Mouse (Mus musculus) cerebellum, adult 9-10 months (tissue): ENCODE data around the gene Arhgdib.
"Not testable (repeated sequence)": the region's sequence is repeated elsewhere in the genome, so short reads cannot be mapped to it uniquely, and the experiment has no call there.

Experiments
- DNase-seq: peaks from one replicate; pipeline ENCODE4 v3.0.0; 2022

The Arhgdib gene

DNA sequence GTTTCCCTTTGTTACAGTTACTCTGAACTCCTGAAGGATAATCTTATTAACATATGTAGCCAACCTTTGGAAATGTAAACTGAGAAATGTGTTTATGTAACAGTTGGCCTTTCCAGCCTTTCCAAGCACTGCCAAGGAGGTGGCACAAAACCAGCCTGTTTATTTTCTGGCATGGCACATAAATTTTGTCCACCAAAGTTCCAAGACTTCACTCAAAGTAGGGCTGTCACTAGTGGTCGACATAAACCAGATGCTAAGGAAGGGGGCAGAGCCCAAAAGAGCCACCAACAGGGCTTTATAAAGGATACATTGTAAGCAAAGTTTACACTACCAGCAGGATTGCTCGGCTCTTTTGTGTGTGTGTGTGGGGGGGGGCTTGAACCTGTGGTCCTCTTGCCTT is 23.8 kb downstream of the Arhgdib start:
- no peak for DNase-seq

DNA sequence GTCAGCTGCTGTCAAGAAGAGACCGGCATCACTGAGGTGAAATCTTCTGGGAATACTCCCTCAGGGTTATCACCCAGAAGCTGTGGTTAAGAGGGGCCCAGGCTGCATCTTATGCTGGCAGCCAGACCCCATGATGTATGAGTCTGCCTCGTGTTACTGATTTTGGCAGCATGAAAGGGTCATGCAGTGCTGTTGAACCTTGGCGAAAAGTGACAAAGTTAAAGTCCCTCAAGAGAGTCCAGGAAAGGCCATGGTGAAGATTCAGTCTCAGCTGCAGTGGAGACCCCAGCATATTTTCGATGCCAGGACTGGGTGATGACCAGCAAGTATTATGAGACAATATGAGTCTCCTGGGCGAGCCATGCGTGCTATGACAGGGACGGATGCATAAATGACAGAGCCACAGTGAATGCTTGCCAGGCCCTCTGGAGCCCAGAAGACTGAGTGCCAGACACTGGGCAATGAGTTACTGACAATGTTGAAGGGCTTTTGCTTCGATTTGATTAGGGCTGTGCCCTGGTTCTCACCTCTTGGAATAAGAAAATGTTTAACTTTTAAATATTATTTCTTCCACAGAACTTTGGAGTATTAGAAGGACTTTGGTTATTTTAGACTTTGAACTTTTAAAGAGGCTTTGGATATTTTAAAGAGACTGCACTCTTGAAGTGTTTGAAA is 25.8 kb downstream of the Arhgdib start:
- DNase-seq = no peak

DNA sequence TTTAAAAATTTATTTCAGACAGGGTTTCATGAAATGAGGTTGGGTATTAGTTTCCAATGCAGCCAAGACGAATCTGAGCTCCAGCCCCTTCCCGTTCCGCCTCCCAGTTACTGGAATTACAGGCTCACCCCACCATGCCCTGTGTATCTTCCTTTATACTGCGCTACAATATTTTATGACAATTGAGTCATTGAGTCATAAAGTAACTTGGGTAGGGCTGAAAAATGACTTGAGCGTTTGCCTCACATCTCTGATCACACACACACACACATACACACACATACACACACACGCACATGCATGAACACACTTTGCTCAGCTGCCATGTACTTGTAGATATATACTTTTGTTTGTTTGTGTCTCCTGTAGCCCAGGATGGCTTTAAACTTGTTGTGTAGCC is 27.5 kb downstream of the Arhgdib start:
- no peak for DNase-seq

DNA sequence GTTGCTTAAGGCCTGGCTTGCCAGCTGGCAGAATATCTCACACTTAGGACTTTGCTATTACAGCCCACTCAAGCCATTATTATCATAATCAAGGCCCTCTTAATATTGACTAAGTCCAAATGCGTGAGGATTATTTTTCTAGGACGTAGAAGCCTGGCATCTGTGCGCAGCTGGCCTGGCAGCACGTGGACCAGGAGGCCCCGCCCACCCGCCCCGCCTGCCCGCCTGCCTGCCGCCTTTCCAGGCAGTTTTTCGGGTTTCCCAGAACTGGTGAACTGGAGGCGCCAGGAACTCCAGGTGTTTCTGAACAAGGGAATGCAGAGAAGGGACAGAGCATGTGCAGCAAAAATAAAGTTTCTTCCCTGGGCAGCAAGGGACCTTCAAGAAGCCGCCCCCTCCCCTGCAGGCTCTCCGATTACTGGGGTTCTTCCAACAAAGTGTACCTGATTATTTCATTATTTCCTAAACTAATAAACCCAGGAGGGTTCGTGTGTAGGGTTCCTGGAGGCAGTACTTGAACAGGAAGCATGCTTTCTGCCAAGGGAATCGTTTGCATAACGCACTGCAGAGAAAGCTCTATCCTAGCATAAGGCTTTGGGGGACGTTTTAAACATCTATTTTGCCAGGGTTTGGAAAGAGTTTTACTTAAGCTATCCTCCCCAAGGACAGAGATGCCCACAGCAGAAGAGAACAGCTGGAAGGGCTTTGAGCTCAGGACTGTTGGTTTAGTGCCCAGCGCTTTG is 28.1 kb downstream of the Arhgdib start:
- no peak for DNase-seq

DNA sequence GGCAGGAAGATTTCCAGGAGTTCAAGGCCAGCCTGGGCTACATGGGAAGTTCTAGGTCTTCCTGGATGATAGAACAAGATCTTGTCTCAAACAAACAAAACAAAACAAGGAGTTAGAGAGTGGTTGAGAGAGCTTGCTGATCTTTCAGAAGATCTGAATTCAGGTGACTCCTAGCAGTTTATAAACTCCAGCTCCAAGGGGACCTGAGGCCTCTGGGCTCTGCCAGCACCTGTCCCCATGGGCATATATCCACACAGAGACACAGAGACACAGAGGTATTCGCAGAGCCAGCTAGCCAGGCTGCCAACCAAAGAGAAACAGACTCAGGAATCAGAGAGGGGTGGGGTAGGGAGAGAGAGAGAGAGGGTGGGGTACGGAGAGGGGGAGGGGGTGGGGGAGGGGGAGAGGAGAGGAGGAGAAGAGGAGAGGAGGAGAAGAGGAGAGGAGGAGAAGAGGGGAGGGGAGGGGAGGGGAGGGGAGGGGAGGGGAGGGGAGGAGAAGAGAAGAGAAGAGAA is 28.9 kb downstream of the Arhgdib start:
- no peak for DNase-seq

DNA sequence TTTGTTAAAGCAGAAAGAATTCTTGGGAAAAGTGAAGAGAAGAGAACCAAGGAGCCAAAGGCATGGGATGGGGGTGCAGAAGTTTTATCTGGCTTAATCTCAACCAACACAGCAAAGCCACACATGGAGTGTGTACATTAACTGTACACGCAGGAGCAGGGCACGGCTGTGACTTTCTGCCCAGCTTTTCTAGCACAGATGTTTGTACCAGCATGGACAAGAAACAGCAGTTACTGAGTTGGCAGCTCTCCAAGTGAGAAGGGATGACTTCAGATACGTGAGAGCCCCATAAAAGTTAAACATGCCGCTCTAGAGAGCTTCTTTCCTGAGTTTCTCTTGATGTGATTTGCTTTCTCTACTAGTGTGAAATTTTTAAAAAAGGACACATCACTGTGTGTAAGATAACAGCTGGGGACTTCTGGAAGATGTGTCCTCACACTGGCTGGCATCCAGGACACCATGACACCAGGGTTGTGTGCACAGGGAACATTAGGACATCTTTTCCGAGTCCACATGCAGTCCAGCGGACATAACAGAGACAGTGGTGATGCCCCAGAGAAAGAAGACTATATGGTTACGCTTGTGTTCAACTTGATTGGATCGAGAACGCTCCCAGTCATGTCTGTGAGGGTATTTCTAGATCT is 31.3 kb downstream of the Arhgdib start:
- DNase-seq = no peak

DNA sequence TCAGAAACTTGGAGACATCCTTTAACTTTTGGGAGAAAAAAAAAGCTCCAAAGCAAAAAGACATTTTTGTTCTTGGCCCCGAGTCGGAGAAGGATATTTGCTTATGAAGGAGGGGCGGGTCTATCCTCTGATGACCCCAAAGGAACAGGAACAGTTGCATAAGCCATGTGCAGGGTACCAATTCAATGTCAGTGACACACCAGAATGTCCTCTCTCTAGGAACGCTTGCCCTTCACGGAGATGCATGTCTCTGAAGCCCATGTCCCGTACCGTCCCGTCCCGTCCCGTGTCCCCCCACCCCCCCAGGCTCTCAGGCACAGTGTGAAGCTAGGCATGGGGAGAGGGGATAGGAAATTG is 34.8 kb downstream of the Arhgdib start:
- DNase-seq = no peak

DNA sequence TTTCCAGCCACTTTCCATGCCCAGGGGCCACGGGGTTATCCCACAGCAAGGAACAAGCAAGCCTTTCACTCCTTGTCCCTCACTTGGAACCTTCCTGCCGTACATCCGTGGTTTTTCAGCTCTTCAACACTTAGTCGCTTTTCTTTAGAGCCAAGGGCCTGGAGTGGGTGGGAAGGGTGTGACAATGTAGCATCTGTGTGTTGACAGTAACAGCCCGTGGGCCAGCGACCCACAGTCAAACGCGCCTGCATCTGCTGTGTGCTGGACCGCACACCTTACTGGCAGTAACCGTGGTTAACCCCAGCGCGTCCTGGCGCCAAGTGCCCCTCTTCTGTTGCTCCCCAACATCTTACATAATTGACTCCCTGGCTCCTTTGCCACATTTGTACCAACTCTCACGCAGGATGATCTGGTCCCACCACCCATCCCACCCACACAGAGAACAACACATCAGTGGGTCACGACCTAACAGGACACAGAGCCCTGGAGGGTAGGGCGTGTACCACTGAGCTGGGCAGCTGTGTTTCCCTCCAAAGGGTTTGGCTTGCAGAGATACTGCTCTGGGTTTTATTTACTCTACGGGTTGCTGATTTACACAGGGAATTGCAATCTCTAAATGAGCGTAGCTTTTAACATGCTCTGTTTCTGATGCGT is 35.3 kb downstream of the Arhgdib start:
- no peak for DNase-seq

DNA sequence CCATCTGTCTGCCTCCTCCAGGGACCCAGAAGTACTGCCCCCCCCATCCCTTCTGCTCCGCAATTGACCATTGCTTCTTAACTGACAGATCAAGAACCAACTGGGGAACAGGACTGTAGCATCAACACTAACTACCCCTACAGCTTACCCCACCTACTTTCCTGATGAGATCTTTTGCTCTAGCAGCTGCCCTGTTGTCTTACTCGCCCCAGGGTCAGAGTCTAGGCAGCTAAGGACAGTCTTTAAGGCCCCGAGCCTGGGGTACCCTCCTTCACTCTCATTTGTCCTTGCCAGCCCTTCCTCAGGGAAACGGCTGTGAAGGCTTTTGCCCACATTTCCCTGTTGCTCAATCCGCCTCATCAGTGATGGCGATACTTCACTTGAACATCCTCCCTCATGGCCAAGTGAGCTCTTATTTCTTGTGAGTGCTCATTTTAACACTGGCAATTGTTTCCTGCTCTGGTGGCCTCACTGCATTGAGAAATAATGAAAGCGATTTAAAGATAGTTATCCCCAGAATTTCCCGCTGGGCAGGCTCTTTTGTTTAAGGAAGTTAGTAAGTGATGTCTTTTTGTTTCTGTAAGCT is 37.7 kb downstream of the Arhgdib start:
- DNase-seq = no peak

DNA sequence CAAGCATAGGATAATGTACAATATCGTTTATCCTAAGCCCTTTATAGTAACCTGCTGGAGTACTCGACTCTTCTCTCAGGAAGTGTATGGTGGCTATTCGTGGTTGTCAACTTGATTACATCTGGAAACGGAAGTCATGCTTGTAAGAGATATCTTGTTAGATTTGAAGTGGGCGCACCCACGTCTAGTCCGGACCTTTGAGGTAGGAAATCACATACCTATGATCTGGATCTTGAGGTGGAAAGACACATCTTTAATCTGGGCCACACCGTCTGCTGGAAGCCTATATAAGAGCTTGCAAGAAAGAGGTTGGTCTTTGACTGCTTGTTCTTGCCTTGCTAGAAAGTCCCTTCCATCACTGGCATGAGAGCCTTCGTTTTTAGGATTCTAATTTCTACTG is 39.2 kb downstream of the Arhgdib start:
- no peak for DNase-seq

DNA sequence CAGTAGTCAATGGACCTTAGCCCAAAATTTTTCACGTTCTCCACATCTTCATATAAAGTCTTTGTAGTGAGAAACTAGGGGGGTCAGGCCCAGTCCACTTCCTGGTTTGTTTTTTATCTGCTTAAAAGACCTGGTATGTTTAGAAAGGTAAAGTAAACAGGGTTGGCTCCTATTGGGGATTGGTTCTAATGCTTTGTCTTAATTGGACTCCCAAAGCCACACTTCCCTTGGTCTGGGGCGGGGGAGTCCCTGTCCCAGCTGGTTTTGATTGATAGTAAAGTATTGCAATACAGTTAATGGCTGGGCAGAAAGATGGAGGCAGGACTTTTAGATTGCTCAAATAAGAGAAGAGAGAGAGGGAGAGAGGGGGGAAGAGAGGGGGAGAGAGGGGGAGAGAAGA is 40.7 kb downstream of the Arhgdib start:
- no peak for DNase-seq

DNA sequence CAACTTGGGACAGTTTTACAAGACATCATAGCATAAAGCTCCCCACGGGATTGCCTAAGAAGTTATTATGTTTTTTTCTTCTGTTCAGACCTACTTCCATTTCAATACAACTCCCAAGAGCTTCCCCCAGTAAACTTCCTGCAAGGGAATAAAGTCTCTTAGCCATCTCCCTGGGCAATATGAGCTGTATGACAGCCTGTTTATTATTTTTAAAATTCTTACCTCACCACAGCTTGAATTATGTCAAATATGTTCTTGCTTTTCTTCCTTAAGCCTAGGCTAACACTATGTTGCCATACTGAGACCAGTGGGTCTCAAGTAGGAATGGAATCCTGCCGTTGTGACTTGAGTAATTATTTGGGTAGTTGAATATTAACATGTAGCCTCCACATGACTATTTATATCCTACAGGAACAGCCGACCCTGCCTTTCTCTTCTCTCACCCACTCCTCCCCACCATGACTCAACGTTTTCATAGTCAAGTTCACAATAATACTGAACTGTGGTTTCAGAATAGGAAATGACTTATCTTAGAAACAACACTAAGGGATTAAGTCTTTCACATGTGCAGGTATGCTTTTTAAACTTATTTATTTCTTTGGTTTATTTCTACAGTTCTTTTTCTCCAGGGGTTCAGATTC is 41.2 kb downstream of the Arhgdib start:
- no peak for DNase-seq

DNA sequence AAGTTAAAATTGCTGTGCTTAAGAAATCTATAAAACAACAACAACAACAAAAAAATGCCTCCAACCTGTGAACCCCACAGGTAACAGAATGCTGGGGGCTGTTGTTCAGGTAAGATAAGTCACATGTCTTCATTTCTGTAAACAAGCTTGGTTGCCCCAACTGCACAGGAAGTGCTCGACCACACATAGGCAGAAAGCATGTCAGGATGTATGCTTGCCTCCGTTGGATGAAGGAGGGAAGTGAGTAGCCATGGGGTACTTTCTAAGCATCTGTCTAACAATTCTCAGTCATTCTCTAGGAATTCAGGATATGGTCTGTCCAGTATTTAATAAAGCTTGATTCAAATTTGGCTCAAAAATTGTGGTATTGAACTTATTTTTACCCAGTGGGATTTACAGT is 42.7 kb downstream of the Arhgdib start:
- DNase-seq = no peak

DNA sequence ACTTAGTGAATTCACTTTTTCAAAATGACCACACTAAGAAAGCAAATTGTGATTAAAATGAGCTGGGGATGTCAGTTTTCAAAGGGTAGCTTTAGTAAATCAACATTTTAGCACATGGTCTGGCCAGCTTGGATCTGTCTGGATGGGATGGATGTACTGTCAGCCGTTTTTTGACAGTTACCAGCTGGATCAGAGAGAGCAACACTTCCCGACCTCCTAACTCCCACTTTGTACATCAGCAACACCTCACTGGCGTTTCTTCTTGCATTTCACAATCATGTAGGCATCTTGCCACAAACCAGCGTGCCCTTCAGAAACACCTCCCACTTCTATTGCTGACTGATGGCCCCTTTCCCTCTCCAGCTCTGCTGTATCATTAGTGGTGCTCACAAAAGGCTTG is 43.5 kb downstream of the Arhgdib start:
- no peak for DNase-seq

DNA sequence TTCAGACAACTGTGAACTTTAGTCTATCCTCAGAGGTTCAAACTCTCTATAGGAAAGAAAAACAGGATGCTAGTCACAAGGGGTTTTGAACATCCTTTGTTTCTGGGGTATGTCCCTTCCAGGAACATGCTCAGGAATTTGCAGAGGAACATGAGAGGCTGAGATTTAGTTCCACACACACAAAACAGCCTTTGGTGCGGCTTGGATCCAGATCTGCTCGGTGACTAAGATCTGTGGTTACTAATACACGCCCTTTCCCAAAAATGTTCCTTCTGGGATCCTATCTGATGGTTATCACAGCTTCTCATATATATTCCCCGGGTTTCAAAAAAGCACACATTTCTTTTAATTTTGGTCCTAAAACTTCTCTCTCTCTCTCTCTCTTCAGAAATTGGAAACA is 43.9 kb downstream of the Arhgdib start:
- DNase-seq = no peak

DNA sequence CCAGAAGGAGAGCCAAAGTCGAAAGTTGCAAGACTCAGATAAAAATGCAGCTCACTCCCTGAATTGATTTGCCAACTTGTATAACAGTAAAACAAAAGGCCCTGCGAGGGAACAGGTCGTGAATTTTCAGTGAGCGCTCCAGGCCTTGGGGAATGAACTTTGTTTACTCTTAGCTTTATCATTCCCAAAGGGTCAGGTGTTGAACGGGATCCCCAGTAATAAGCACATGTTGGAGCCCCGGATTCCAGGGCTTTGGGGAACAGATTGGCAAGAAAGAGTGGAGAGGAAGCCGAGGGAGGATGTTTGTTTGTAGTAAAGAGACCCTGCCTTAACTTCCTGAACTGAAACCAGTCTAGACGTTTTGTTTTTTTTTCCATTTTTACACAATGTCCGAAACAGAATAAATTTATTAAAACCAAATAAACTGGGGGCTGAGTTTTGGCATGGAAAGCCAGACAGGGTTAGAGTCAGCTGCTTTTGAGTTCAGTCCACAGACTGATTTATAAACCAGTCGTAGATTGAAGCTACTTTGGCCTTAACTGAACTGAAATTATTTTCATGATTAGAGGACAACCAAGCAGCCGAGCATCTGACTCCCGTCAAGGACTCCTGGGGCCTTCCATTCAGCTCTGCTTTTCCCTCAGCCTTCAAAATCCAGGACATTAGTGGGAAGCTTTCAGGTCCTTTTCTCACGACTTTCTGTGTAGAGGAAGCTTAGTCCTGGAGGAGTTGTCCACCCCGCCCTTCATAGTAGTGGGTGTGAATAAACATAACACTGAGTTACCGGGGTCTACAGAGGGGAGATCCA is 47.0 kb downstream of the Arhgdib start:
- DNase-seq = no peak

DNA sequence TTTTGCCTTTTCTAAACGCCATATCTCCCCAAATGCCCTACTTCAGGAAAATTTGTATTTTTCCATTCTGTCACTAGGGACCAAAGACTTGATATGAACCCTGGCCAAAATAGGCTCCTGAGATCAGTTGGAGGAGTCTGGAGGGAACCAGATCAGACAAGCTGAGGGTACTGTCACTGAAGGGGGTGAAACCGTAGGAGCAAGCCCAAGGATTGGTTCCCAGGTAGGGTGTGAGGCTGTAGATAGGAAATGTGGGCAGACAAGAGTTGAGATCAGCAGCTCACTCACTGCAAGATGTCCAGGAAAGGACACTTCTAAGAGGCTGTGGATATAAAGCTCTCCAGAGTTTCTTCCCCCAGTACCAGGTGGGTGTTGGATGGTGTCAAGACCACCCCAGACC is 49.7 kb downstream of the Arhgdib start:
- DNase-seq = no peak

DNA sequence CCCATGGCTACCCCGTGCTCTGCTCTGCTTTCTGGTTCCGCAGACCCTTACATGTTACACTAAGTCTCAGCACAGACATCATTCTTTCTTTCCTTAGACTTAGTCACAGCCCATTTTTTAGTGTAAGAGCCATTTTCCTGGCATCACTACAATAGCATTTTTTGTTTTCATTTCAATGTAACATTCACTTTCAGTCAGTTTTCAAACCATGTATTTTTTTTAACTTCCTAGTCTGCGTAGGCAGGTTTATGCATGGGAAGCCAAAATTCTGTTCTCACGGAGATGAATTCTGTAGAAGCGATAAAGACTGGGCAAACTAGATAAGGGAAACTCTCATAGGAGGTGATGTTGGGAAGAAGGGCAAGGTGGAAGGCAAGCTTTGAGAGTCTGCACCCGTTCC is 52.1 kb downstream of the Arhgdib start:
- DNase-seq = no peak

DNA sequence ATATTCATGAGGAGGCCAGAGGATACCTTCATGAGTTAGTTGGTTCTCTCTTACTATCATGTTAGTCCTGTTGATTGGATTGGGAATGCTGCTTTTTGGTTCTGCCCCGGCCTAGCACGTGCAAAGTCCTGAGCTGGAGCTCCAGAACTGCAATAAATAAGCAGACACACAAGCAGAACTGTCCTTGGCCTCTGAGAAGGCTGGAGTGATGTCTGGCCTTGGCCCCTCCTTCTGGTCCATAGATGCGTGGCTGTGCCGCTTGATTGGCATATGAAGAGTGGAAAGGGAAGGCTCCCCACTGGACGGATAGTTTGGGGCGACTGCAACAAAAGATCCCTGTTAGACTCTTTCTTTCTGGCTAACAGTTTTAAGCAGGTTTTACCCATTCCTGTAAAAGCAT is 52.6 kb downstream of the Arhgdib start:
- DNase-seq = no peak

DNA sequence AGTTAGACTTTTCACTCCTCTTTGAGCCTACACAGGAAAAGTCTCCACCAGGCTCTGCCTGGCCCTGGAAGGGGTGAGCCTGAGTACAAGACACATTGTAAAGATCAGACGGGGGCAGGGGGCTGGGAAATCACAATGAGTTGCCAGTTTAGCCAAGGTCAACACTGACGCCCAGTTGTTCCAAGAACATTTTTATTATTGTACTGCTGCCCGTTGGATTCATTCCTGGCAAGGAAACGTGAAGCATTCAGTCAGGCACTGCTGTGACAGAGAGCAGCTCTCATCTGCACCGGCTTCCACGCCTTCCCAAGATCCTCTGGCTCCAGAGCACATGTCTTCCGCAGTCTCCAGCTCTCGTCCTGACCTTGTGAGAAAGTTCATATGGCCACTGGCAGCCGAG is 53.8 kb downstream of the Arhgdib start:
- no peak for DNase-seq

DNA sequence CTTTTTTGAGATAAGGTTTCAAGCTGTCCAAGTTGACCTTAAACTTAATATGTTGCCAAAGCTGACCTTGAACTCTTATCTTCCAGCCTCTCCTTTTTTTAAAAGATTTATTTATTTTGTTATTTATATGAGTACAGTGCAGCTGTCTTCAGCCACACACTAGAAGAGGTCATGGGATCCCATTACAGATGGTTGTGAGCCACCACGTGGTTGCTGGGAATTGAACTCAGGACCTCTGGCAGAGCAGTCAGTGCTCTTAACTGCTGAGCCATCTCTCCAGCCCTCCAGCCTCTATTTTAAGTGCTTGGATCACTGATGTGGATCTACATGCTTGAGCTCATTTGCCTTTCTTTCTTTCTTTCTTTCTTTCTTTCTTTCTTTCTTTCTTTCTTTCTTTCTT is 56.9 kb downstream of the Arhgdib start:
- DNase-seq = not testable (repeated sequence)

DNA sequence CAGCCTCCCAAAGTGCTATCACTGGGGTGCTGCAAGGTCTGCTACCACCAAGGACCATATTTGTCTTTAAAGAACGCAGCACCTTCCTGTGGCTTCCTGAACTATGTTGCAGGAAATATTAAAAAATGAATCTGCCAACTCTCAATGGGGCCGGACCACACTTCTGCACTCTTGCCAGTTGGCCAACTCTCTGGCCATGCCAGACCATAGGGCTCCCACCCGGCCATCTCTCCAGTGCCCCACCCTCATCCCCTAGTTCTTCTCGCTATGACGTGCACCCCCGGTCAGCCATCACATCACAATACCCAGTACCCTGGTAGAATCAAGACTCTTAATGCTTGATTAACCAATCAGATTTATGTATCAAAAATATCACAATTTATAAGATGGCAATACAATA is 57.7 kb downstream of the Arhgdib start:
- DNase-seq = no peak
